Mouse (Mus musculus) testis, adult 2 months (tissue): Measurements from ENCODE around the gene Prph. TPM values are rescaled to one million over a fixed set of nuclear protein-coding genes. Genes with fewer than 3 reads are reported as not detected.

Source experiments
- H3K27ac ChIP-seq: fragments of 200-500 bp; 2 replicates; pipeline ENCODE4 v1.5.1; 2012; ENCODE audit warnings: low read depth, low read length; ENCODE audit not compliant: control insufficient read depth, insufficient read depth
- H3K27me3 ChIP-seq: fragments of 200-500 bp; 2 replicates; pipeline ENCODE4 v1.6.1; 2012; ENCODE audit warnings: mild to moderate bottlenecking, low read length, moderate library complexity; ENCODE audit not compliant: control insufficient read depth, insufficient read depth
- H3K36me3 ChIP-seq: fragments of 200-500 bp; 2 replicates; pipeline ENCODE4 v1.6.1; 2012; ENCODE audit warnings: mild to moderate bottlenecking, low read length; ENCODE audit not compliant: control insufficient read depth, insufficient read depth
- H3K4me1 ChIP-seq: fragments of 200-500 bp; 2 replicates; pipeline ENCODE4 v1.6.1; 2012; ENCODE audit warnings: low read length; ENCODE audit not compliant: control insufficient read depth, insufficient read depth
- H3K4me3 ChIP-seq: fragments of 200-500 bp; 2 replicates; pipeline ENCODE4 v1.5.1; 2012; ENCODE audit warnings: low read depth, mild to moderate bottlenecking, low read length, moderate library complexity, mixed read lengths; ENCODE audit not compliant: control insufficient read depth
- CTCF ChIP-seq: fragments of 200-500 bp; IDR thresholded peaks from 2 replicates; pipeline ENCODE4 v1.5.1; 2012; ENCODE audit warnings: low read depth, mild to moderate bottlenecking, inconsistent platforms, low read length, moderate library complexity; ENCODE audit not compliant: control insufficient read depth, insufficient read depth, insufficient replicate concordance
- POLR2A ChIP-seq: fragments of 200-500 bp; IDR thresholded peaks from 2 replicates; pipeline ENCODE4 v1.6.1; 2012; ENCODE audit warnings: low read depth, mild to moderate bottlenecking, inconsistent platforms, low read length, moderate library complexity; ENCODE audit not compliant: control insufficient read depth
- polyA plus RNA-seq: library from polyadenylated mRNA; depleted of rRNA; stranded (reverse); fragments of >200 nt; gene quantifications from 2 replicates; pipeline ENCODE4 v1.2.3, GENCODE M21; 2012

Prph gene
- polyA plus RNA-seq, 1 experiment: 0.36 TPM

DNA sequence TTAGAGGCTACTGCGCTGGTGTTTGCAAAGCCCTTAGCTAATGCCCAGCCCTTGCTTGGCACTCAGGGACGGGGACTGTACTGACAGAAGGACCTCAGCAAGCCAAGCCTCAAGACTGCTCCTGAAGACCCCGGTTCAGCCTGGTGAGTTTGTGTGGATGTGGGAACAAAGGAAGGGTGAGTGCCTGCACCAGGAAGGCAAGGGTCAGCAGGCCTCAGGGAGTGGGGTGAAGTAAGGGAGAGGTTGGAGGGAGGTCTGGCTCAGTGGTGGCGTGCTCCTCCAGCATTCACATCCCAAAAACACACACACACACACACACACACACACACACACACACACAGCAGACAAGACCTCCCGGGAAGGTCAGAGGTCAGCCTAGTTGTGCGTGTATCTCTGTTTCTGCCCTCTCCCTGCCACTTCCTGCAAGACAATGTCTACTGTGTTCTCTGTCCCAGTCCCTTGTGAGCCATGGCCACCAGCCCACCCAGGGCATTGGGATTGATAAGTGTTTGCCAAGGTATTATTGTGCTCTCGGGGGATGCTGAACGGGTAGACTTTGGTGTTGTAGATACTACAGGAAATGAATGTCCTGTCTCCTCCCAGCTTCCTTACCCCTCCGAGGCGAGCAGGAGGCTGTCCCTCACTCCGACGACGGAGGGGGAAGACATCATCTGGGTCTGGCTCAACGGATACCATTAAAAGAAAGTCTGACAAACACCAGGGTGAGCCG lies 23.4 kb downstream of the Prph start:
- TF ChIP-seq CTCF (no peak), POLR2A (no peak)
- peaks cover 7% of the 10 kb centered on the region for H3K4me1 ChIP-seq
- H3K36me3 ChIP-seq: no peaks in the 10 kb centered on the region
- H3K27ac ChIP-seq: no peak overlapping the region
- no peak overlapping the region for H3K4me3 ChIP-seq
- H3K27me3 ChIP-seq: no peaks in the 10 kb centered on the region

DNA sequence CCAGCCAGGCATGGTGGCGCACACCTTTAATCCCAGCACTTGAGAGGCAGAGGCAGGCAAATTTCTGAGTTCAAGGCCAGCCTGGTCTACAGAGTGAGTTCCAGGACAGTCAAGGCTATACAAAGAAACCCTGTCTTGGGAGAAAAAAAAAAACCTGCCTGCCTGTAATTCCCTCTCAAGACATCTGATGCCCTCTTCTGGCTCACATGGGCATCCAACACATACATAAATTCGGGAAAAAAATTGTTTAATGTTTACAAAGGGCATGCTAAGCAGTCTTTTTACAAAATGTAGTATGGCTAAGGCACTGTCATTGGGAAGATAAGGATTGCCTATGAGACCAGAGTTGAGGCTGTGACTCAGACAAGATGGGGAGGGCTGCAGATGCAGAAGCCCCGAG lies 24.8 kb downstream of the Prph start:
- H3K27ac ChIP-seq: no peak overlapping the region
- H3K4me1 ChIP-seq: peaks cover 9% of the 10 kb centered on the region
- TF ChIP-seq POLR2A: no peak
- no peak for TF ChIP-seq CTCF
- no peaks in the 10 kb centered on the region for H3K27me3 ChIP-seq
- H3K36me3 ChIP-seq: no peaks in the 10 kb centered on the region
- no peak overlapping the region for H3K4me3 ChIP-seq

DNA sequence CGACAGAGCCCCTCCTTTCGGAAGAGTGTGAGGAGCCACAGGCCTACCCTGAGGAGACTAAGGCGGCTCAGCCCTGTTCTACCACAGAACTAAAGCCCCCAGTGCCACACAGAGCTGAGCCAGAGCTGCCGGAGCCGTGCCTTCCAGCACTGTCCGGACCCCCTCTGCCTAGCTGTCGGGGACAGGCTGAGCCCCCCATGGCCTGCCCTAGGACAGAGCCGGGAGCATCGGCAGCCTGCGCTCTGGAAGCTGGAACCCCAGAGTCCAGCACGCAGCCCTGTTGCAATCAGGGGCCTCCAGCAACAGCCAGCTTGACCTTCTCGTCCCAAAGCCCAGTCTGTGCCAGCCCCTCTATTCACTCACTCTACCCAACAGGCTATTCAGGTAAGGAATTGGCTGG lies 27.3 kb downstream of the Prph start:
- TF ChIP-seq CTCF (no peak), POLR2A (no peak)
- no peaks in the 10 kb centered on the region for H3K27me3 ChIP-seq
- no peak overlapping the region for H3K4me3 ChIP-seq
- H3K4me1 ChIP-seq: peaks cover 8% of the 10 kb centered on the region
- H3K27ac ChIP-seq: no peak overlapping the region
- H3K36me3 ChIP-seq: no peaks in the 10 kb centered on the region

DNA sequence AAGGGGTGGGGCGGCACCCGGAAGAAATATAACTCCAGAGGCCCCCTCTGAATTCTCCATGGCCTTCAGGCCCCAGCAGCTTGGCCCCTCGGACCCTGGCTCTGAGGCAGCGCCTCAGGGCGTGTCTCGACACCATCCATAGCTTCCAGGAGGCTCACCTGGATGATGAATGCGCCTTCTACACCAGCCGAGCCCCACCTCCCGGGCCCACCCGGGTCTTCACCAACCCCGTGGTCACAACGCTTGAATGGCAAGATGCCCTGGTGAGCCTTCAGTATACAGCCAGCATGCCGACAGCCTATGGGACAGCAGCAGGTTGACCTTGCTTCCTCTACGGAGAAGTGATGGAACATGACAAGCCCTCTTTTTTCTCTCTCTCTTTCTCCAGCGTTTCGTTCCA lies 27.9 kb downstream of the Prph start:
- TF ChIP-seq CTCF (no peak), POLR2A (no peak)
- H3K36me3 ChIP-seq: no peaks in the 10 kb centered on the region
- H3K4me1 ChIP-seq: peaks cover 12% of the 10 kb centered on the region
- no peak overlapping the region for H3K27ac ChIP-seq
- no peak overlapping the region for H3K4me3 ChIP-seq
- no peaks in the 10 kb centered on the region for H3K27me3 ChIP-seq

DNA sequence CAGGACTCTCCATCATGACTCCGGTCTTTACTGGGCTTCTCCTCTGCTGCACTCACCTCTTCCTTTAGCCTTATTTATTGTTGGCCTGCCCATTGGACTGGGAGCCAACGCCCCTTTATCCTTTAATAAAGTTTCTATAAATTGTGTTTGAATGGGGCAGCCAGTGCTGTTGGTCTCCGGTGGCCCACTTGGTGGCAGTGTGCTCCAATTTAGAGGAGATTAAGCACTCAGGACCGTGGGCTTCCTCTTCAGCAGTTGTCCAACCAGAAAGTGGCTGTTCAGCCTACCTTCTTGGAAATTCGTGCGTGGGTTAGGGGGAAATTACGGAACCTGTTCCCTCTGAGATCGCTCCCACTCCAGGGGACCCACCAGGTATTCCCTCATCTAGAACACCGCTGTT lies 28.3 kb downstream of the Prph start:
- no peaks in the 10 kb centered on the region for H3K36me3 ChIP-seq
- no peak overlapping the region for H3K27ac ChIP-seq
- peaks cover 16% of the 10 kb centered on the region for H3K4me1 ChIP-seq
- no peaks in the 10 kb centered on the region; the same call in 1 of the 2 replicates for H3K27me3 ChIP-seq
- TF ChIP-seq CTCF: peak; percentile 56; the same call in 1 of the 2 replicates
- TF ChIP-seq POLR2A: no peak
- H3K4me3 ChIP-seq: no peak overlapping the region

DNA sequence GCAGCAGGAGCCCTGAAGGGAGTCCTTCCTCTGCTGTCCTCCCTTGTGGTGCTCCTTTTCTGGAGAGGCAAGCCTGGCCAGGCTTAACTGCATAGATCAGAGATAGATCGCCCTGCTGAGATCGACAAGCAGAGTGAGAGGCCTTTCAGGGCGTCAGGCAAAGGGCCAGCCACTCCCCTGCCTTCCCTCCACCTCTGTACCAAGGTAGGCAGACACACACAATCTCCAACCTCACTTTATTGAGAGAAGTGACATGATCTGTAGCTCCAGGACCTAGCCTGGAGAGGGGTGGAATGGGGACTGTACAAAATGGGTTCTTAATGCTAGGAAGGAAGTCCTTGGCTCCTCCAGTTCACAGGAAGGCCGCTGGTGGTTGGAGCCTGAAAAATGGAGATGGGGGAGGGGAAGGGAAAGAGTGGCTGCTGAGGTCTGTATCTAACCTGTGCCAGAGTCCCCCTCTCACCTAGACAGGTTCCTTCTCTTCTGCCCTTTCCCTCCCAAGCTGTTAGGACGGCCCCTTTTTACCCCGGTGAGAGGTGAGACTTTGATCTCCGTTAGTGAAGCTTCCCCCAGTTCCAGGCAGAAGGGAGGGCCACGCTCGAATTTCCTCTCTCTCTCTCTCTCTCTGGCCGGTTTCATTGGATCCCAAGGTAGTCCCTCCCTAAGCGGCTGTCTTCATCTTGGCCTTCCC lies 29.0 kb downstream of the Prph start:
- Histone ChIP-seq H3K4me1 (peaks cover 20% of the 10 kb centered on the region), H3K36me3 (no peaks in the 10 kb centered on the region), H3K4me3 (peak overlapping the region; percentile 32; the same call in 1 of the 2 replicates), H3K27ac (no peak overlapping the region), H3K27me3 (peaks cover 2% of the 10 kb centered on the region)
- TF ChIP-seq POLR2A (no peak), CTCF (no peak)

DNA sequence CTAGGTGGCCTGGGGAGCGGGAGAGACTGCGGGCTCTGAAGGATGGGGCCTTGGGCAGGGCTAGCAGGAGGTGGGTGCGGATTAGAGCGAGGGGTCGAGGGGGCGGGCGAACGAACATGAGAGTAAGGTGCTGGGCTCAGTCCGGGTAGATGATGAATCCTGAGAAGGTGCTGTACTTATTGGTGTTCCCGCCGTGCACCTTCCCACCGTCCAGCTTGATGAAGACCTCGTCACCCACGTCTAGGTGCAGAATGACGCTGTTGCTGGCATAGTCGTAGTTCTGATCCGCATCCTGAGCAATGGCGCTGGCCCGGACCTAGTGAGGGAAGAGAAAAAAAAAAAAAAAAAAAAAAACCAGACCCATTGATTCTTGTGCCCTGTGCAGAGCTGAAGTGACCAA lies 29.6 kb downstream of the Prph start:
- Histone ChIP-seq H3K4me3 (peak overlapping the region; percentile 32), H3K27me3 (peaks cover 2% of the 10 kb centered on the region), H3K27ac (no peak overlapping the region), H3K4me1 (peaks cover 21% of the 10 kb centered on the region), H3K36me3 (no peaks in the 10 kb centered on the region)
- TF ChIP-seq POLR2A (no peak), CTCF (no peak)
